Mouse (Mus musculus) CH12.LX (cell line): ENCODE measurements around the gene Cdc42bpa. TPM values are rescaled to one million over a fixed set of nuclear protein-coding genes. Genes with fewer than 3 reads are reported as not detected.

Experiments used
- DNase-seq: peaks from one replicate; pipeline ENCODE4 v3.0.0-alpha.2; 2013; ENCODE audit errors: extremely low read depth
- H3K27ac ChIP-seq: 2 replicates; pipeline ENCODE4 v1.5.1; 2012; ENCODE audit warnings: low read depth, mild to moderate bottlenecking, control low read depth, moderate library complexity; ENCODE audit not compliant: insufficient read depth
- H3K27me3 ChIP-seq: replicated peaks from 2 replicates; pipeline ENCODE3; 2012; ENCODE audit warnings: inconsistent platforms
- H3K36me3 ChIP-seq, 2 experiments: replicated peaks in 1 of 2; 2 replicates each; pipeline versions ENCODE3 to v1.6.1; 2012; ENCODE audit warnings: inconsistent platforms in 1 of 2, low read length in 1 of 2, mild to moderate bottlenecking in 1 of 2, mixed read lengths in 1 of 2, moderate library complexity in 1 of 2; ENCODE audit not compliant: control insufficient read depth in 1 of 2, insufficient read depth in 1 of 2
- H3K4me1 ChIP-seq, 2 experiments: 2 replicates each; pipeline ENCODE4 v1.6.1; 2012; ENCODE audit warnings: inconsistent platforms in 1 of 2, moderate library complexity in 1 of 2; ENCODE audit not compliant: insufficient read depth in 2 of 2, control insufficient read depth in 1 of 2
- H3K4me2 ChIP-seq: 2 replicates; pipeline ENCODE4 v1.6.1; 2012; ENCODE audit warnings: low read depth, mild to moderate bottlenecking, control low read depth; ENCODE audit not compliant: poor library complexity, insufficient read depth, severe bottlenecking
- H3K4me3 ChIP-seq, 3 experiments: fragments of 150-350 bp in 1 of 3; sonication (generic) in 1 of 3; replicated peaks in 1 of 3; 2 replicates each; pipeline versions ENCODE3 to v1.5.1; 2011 to 2012; ENCODE audit warnings: low read depth in 2 of 3, low read length in 2 of 3, mild to moderate bottlenecking in 2 of 3, moderate library complexity in 2 of 3, control low read depth in 1 of 3, improper control_type of control experiment in 1 of 3, inconsistent platforms in 1 of 3, mixed read lengths in 1 of 3; ENCODE audit not compliant: poor library complexity in 1 of 3
- H3K79me2 ChIP-seq: replicated peaks from 2 replicates; pipeline ENCODE4 v1.6.1; 2012; ENCODE audit warnings: mild to moderate bottlenecking, moderate library complexity; ENCODE audit not compliant: control insufficient read depth, poor library complexity, insufficient read depth, severe bottlenecking; ENCODE audit errors: extremely low read depth
- H3K9ac ChIP-seq: 2 replicates; pipeline ENCODE4 v1.6.1; 2012; ENCODE audit warnings: low read depth, mild to moderate bottlenecking, control low read depth, moderate library complexity; ENCODE audit not compliant: insufficient read depth
- H3K9me3 ChIP-seq: replicated peaks from 2 replicates; pipeline ENCODE3; 2012; ENCODE audit warnings: low read length, inconsistent platforms, mixed read lengths
- BHLHE40 ChIP-seq: IDR thresholded peaks from 2 replicates; pipeline ENCODE4 v1.6.1; 2011; ENCODE audit warnings: mild to moderate bottlenecking, low read depth, low read length, improper control_type of control experiment
- CHD1 ChIP-seq: IDR thresholded peaks from 2 replicates; pipeline ENCODE4 v1.6.1; 2012; ENCODE audit warnings: low read depth, low read length, improper control_type of control experiment, inconsistent platforms
- CHD2 ChIP-seq: IDR thresholded peaks from 2 replicates; pipeline ENCODE4 v1.6.1; 2011; ENCODE audit warnings: low read length, improper control_type of control experiment
- CTCF ChIP-seq, 2 experiments: IDR thresholded peaks in 1 of 2; conservative IDR thresholded peaks in 1 of 2; 2 replicates each; pipeline ENCODE4 v1.5.1; 2011 to 2012; ENCODE audit warnings: low read depth in 2 of 2, low read length in 2 of 2, improper control_type of control experiment in 1 of 2, inconsistent platforms in 1 of 2, mild to moderate bottlenecking in 1 of 2, moderate library complexity in 1 of 2
- E2F4 ChIP-seq: IDR thresholded peaks from 2 replicates; pipeline ENCODE4 v1.6.1; 2011; ENCODE audit warnings: low read depth, low read length, improper control_type of control experiment; ENCODE audit not compliant: insufficient replicate concordance
- ELF1 ChIP-seq: IDR thresholded peaks from 2 replicates; pipeline ENCODE4 v1.6.1; 2014; ENCODE audit warnings: low read depth, mild to moderate bottlenecking, inconsistent platforms, low read length, improper control_type of control experiment
- EP300 ChIP-seq: IDR thresholded peaks from 2 replicates; pipeline ENCODE4 v1.6.1; 2011; ENCODE audit warnings: low read length, improper control_type of control experiment
- ETS1 ChIP-seq: conservative IDR thresholded peaks from 2 replicates; pipeline ENCODE4 v1.6.1; 2012; ENCODE audit warnings: low read depth, mild to moderate bottlenecking, inconsistent platforms, low read length, improper control_type of control experiment, moderate library complexity
- GABPA ChIP-seq: IDR thresholded peaks from 2 replicates; pipeline ENCODE4 v1.6.1; 2012; ENCODE audit warnings: low read depth, low read length, improper control_type of control experiment, inconsistent platforms; ENCODE audit not compliant: insufficient replicate concordance
- HCFC1 ChIP-seq: IDR thresholded peaks from 2 replicates; pipeline ENCODE4 v1.6.1; 2012; ENCODE audit warnings: low read depth, mild to moderate bottlenecking, inconsistent platforms, low read length, improper control_type of control experiment
- IRF4 ChIP-seq: IDR thresholded peaks from 2 replicates; pipeline ENCODE4 v1.6.1; 2014; ENCODE audit warnings: low read depth, mild to moderate bottlenecking, inconsistent platforms, low read length, improper control_type of control experiment
- JUN ChIP-seq: IDR thresholded peaks from 2 replicates; pipeline ENCODE4 v1.6.1; 2011; ENCODE audit warnings: low read depth, mild to moderate bottlenecking, low read length, improper control_type of control experiment, moderate library complexity; ENCODE audit not compliant: insufficient read depth
- JUND ChIP-seq: conservative IDR thresholded peaks from 2 replicates; pipeline ENCODE4 v1.6.1; 2011; ENCODE audit warnings: low read depth, low read length, improper control_type of control experiment
- KAT2A ChIP-seq: IDR thresholded peaks from 2 replicates; pipeline ENCODE4 v1.6.1; 2012; ENCODE audit warnings: low read length, improper control_type of control experiment, inconsistent platforms; ENCODE audit not compliant: insufficient replicate concordance
- MAFK ChIP-seq: IDR thresholded peaks from 2 replicates; pipeline ENCODE4 v1.6.1; 2011; ENCODE audit warnings: low read length, improper control_type of control experiment; ENCODE audit not compliant: insufficient replicate concordance
- MAX ChIP-seq: IDR thresholded peaks from 2 replicates; pipeline ENCODE4 v1.6.1; 2011; ENCODE audit warnings: low read length, improper control_type of control experiment
- MAZ ChIP-seq: IDR thresholded peaks from 2 replicates; pipeline ENCODE4 v1.6.1; 2012; ENCODE audit warnings: low read depth, mild to moderate bottlenecking, inconsistent platforms, low read length, improper control_type of control experiment, moderate library complexity
- MEF2A ChIP-seq: IDR thresholded peaks from 2 replicates; pipeline ENCODE4 v1.6.1; 2014; ENCODE audit warnings: low read depth, mild to moderate bottlenecking, inconsistent platforms, low read length, improper control_type of control experiment, borderline replicate concordance
- MXI1 ChIP-seq: IDR thresholded peaks from 2 replicates; pipeline ENCODE4 v1.6.1; 2011; ENCODE audit warnings: mild to moderate bottlenecking, low read depth, low read length, improper control_type of control experiment
- NELFE ChIP-seq: IDR thresholded peaks from 2 replicates; pipeline ENCODE4 v1.6.1; 2011; ENCODE audit warnings: low read depth, low read length, improper control_type of control experiment
- NRF1 ChIP-seq: IDR thresholded peaks from 2 replicates; pipeline ENCODE4 v1.6.1; 2014; ENCODE audit warnings: low read depth, mild to moderate bottlenecking, inconsistent platforms, low read length, improper control_type of control experiment, moderate library complexity
- PAX5 ChIP-seq: IDR thresholded peaks from 2 replicates; pipeline ENCODE4 v1.6.1; 2012; ENCODE audit warnings: low read length, inconsistent platforms, mixed read lengths
- POLR2A ChIP-seq: IDR thresholded peaks from 2 replicates; pipeline ENCODE4 v1.6.1; 2011; ENCODE audit warnings: low read depth, mild to moderate bottlenecking, improper control_type of control experiment, low read length
- POLR2AphosphoS2 ChIP-seq: IDR thresholded peaks from 2 replicates; pipeline ENCODE4 v1.6.1; 2011; ENCODE audit warnings: low read depth, low read length, improper control_type of control experiment
- RAD21 ChIP-seq: IDR thresholded peaks from 2 replicates; pipeline ENCODE4 v1.6.1; 2011; ENCODE audit warnings: low read depth, mild to moderate bottlenecking, low read length, improper control_type of control experiment, moderate library complexity
- RCOR1 ChIP-seq: conservative IDR thresholded peaks from 2 replicates; pipeline ENCODE4 v1.6.1; 2012; ENCODE audit warnings: low read depth, mild to moderate bottlenecking, inconsistent platforms, low read length, improper control_type of control experiment
- SMC3 ChIP-seq: IDR thresholded peaks from 2 replicates; pipeline ENCODE4 v1.6.1; 2011; ENCODE audit warnings: low read depth, low read length, improper control_type of control experiment
- TBP ChIP-seq: conservative IDR thresholded peaks from 2 replicates; pipeline ENCODE4 v1.6.1; 2011; ENCODE audit warnings: low read depth, low read length, improper control_type of control experiment
- UBTF ChIP-seq: IDR thresholded peaks from 2 replicates; pipeline ENCODE4 v1.6.1; 2012; ENCODE audit warnings: low read depth, mild to moderate bottlenecking, inconsistent platforms, low read length, improper control_type of control experiment, moderate library complexity
- USF1 ChIP-seq: IDR thresholded peaks from 2 replicates; pipeline ENCODE4 v1.6.1; 2014; ENCODE audit warnings: low read depth, mild to moderate bottlenecking, inconsistent platforms, low read length, improper control_type of control experiment
- USF2 ChIP-seq: conservative IDR thresholded peaks from 2 replicates; pipeline ENCODE4 v1.6.1; 2011; ENCODE audit warnings: low read depth, low read length, improper control_type of control experiment
- ZC3H11A ChIP-seq: IDR thresholded peaks from 2 replicates; pipeline ENCODE4 v1.6.1; 2012; ENCODE audit warnings: low read depth, mild to moderate bottlenecking, inconsistent platforms, low read length, improper control_type of control experiment
- ZNF384 ChIP-seq: IDR thresholded peaks from 2 replicates; pipeline ENCODE4 v1.6.1; 2012; ENCODE audit warnings: low read depth, low read length, improper control_type of control experiment, inconsistent platforms
- dilution Hi-C: fragments of 300-500 bp; cut with MboI; formaldehyde crosslinking; loops from 2 replicates; pipeline ENCODE4 v1.14.3; 2020; ENCODE audit warnings: low sequenced_read_pairs; ENCODE audit not compliant: extremely low pct_unique_long_range_greater_than_20kb, extremely low pct_ligation_motif_present
- in situ Hi-C: fragments of 300-500 bp; cut with MboI; formaldehyde crosslinking; loops from 3 replicates; pipeline ENCODE4 v1.14.3; 2019; ENCODE audit warnings: low sequenced_read_pairs, low pct_ligation_motif_present, low pct_unique_long_range_greater_than_20kb, mixed read lengths
- polyA plus RNA-seq: library from polyadenylated mRNA; unstranded; fragments of >175 nt; gene quantifications from 2 replicates; pipeline ENCODE4 v1.2.1, GENCODE M21; 2012; ENCODE audit warnings: low read depth; ENCODE audit not compliant: insufficient read length
- total RNA-seq, 2 experiments: library from RNA; depleted of rRNA; stranded (reverse); fragments of 300-350 nt in 1 of 2; fragments of >200 nt in 1 of 2; gene quantifications; 2 replicates each; pipeline ENCODE4 v1.2.3; 2012 to 2014

The Cdc42bpa gene
- total and polyA plus RNA-seq, 3 experiments: 5.3 to 9.0 (median 5.6) TPM

DNA sequence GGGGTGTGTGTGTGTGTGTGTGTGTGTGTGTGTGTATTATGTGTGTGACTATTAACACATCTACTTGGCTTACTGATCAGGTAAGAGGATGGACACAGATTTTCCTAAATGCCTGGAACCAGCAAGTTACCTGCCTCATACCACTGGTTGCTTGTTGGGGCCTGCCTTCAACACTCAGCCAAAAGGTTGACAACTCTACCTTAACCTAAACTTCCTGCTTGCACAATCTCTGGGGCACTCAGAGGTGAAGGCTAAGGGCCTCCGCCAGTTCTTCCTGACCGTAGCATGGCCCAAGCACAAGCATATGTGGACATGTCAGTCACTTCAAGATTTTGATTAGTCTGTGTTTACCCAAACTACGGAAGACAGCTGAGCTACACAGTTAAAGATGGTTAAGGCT lies 237.7 kb downstream of the Cdc42bpa start (continued):
- TF ChIP-seq E2F4 (no peak), RCOR1 (no peak), MAFK (no peak), POLR2A (peak; percentile 38), USF1 (no peak), KAT2A (no peak), MXI1 (no peak), EP300 (peak; percentile 23; the same call in 1 of the 2 replicates), MAX (no peak), MAZ (no peak), UBTF (no peak)

DNA sequence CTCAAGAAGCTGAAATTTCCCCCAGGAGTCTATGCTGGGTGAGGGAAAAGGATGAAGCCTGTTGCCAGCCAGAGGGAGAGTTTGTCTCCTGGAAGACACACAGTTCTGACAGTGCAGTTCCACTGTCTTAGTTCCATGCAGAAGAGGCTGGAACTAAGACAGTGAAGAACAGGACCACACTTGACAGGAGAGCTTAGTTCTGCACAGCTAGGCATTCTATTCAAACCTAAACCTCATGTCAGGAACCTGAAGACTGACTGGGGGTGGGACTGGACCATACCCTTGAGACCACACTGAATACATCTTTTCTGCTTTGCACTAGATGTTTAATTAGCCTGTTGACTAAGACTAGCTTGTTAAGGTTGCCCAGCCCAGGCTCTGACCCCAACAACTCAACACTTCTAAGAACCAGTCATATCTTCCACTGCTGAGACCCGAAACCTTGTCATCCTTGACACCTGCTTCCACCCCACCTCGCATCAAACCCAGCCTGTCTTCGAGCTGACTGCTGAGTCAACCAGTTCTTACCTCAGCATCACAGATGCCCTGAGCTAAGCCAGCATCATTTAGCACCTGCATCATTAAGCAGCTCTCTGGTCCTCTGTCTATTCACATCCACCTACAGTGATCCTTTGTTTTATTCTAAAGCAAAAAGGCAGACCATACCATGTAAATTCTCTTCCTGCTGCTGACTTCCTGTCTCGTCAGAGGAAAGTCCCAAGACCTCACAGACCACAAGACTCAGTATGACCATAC lies 238.9 kb downstream of the Cdc42bpa start, which contains the start of gene Coq8a:
Gene Coq8a (minus strand): TSS at position 644 of the 756 bp plus-strand sequence.
- Histone ChIP-seq H3K27ac (peak within 1 kb of the TSS; percentile 100), H3K9ac (peak within 1 kb of the TSS; percentile 91), H3K36me3 (no peaks in the 10 kb centered on the region), H3K9me3 (peaks cover 5% of the 10 kb centered on the region), H3K4me2 (peak within 1 kb of the TSS; percentile 92), H3K27me3 (no peaks in the 10 kb centered on the region), H3K4me3 (peak within 1 kb of the TSS; percentile 21 to 32 (median 24)), H3K4me1 (peaks cover 7 to 49% of the 10 kb centered on the region in 2 experiments; a peak in 3 of 4 replicates), H3K79me2 (peaks cover 14% of the 10 kb centered on the region)
- dilution Hi-C loops: no loop called here
- DNase-seq: peak; percentile 97
- in situ Hi-C loops: no loop called here
- TF ChIP-seq GABPA (no peak), MAZ (peak; percentile 97; the same call in 1 of the 2 replicates), USF2 (no peak), SMC3 (peak; percentile 9; the same call in 1 of the 2 replicates), CHD2 (peak; percentile 76; the same call in 1 of the 2 replicates), ZC3H11A (no peak), JUN (peak; percentile 94), MAFK (peak; percentile 91), JUND (peak; percentile 96), BHLHE40 (peak; percentile 85; the same call in 1 of the 2 replicates), PAX5 (no peak), MEF2A (no peak; the same call in 1 of the 2 replicates), HCFC1 (no peak), CTCF (conservative IDR thresholded peaks at IDR 0.05 in 1 of 2, IDR thresholded peaks at IDR 0.05 in 1 of 2; ENCODE audit: low read depth in 2 of 2, low read length in 2 of 2) (no peak), POLR2A (peak; percentile 53), UBTF (no peak), KAT2A (0 out of 2 replicates have a peak, but pooled peaks have one; percentile 43), EP300 (peak; percentile 93), RAD21 (no peak; the same call in none of the 2 replicates), POLR2AphosphoS2 (no peak; the same call in 1 of the 2 replicates), MXI1 (no peak; the same call in none of the 2 replicates), IRF4 (peak; percentile 87), USF1 (no peak), ZNF384 (no peak), TBP (peak; percentile 66), MAX (no peak; the same call in 1 of the 2 replicates), ETS1 (peak; percentile 96), NRF1 (peak; percentile 2; the same call in 1 of the 2 replicates), ELF1 (peak; percentile 77), RCOR1 (peak; percentile 89), CHD1 (peak; percentile 9; the same call in 1 of the 2 replicates), NELFE (0 out of 2 replicates have a peak, but pooled peaks have one; percentile 46)
